Mouse (Mus musculus) lung, embryonic 14.5 days (tissue): ENCODE measurements at regions not wholly inside any gene's neighbourhood (a gene's known extent, or its start where the extent isn't known, plus 50 kb on each side); places are given as distances from the start of the nearest gene placed in this dataset.

Experiments used
- ATAC-seq: fragments of 200-750 bp; cut with Nextera tagmentation; 2 replicates; pipeline ENCODE4 v1.8.0; 2017; ENCODE audit warnings: mild to moderate bottlenecking, moderate TSS enrichment, moderate library complexity; ENCODE audit not compliant: insufficient read depth
- DNase-seq: peaks from one replicate; pipeline ENCODE4 v3.0.0-alpha.2; 2015
- H3K27ac ChIP-seq: fragments of 300-500 bp; sonication (generic); 2 replicates; pipeline ENCODE4 v1.5.1; 2014; ENCODE audit warnings: low read depth, mild to moderate bottlenecking, moderate library complexity
- H3K27me3 ChIP-seq: fragments of 300-500 bp; sonication (generic); 2 replicates; pipeline ENCODE4 v1.6.1; 2014; ENCODE audit warnings: low read length, control low read depth; ENCODE audit not compliant: insufficient read depth
- H3K36me3 ChIP-seq: fragments of 300-500 bp; sonication (generic); 2 replicates; pipeline ENCODE4 v1.6.1; 2014; ENCODE audit warnings: control low read depth; ENCODE audit not compliant: insufficient read depth
- H3K4me1 ChIP-seq: fragments of 300-500 bp; sonication (generic); 2 replicates; pipeline ENCODE4 v1.6.1; 2014; ENCODE audit warnings: antibody characterized with exemption, control low read depth; ENCODE audit not compliant: insufficient read depth
- H3K4me2 ChIP-seq: fragments of 300-500 bp; sonication (generic); 2 replicates; pipeline ENCODE4 v1.6.1; 2014; ENCODE audit warnings: mild to moderate bottlenecking
- H3K4me3 ChIP-seq: fragments of 300-500 bp; sonication (generic); 2 replicates; pipeline ENCODE4 v1.5.1; 2014; ENCODE audit warnings: low read depth, low read length
- H3K9ac ChIP-seq: fragments of 300-500 bp; sonication (generic); 2 replicates; pipeline ENCODE4 v1.6.1; 2014
- H3K9me3 ChIP-seq: fragments of 300-500 bp; sonication (generic); 2 replicates; pipeline ENCODE4 v1.6.1; 2016; ENCODE audit warnings: low read depth, low read length, control low read depth
- CTCF ChIP-seq: IDR thresholded peaks from 2 replicates; pipeline ENCODE4 v1.5.1; 2016; ENCODE audit warnings: antibody characterized with exemption, low read depth
- WGBS: fragments of 180-500 bp; shearing (Covaris S2); extraction: QIAGEN DNeasy Blood & Tissue Kit; methylation state at CpG from one replicate; pipeline ENCODE4 v1.1.7; 2014; 5-methylcytosine and 5-hydroxymethylcytosine counted together

DNA sequence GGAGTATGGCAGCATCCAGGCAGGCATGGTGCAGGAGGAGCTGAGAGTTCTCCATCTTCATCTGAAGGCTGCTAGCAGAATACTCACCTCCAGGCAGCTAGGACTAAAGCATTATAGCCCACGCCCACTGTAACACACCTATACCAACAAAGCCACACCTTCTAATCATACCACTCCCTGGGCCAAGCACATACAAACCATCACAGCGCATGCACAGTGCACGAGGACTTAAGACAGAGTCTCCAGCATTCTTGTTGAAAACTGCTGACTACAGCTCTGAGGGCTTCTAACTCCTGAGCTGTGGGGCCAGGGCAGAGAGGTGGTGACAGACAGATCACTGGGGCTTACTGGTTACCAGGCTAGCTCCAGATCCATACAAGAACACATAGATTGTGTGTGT is 68.0 kb upstream of the Cnot2 start:
- Histone ChIP-seq H3K4me3 (no peak overlapping the region), H3K4me1 (no peaks in the 10 kb centered on the region), H3K36me3 (no peaks in the 10 kb centered on the region), H3K27ac (no peak overlapping the region), H3K9ac (no peak overlapping the region), H3K9me3 (no peaks in the 10 kb centered on the region), H3K27me3 (no peaks in the 10 kb centered on the region), H3K4me2 (no peak overlapping the region)
- ATAC-seq = no peak
- no peak for TF ChIP-seq CTCF
- 77% methylated on average over 3 of the region's 3 CpGs for WGBS
- no peak for DNase-seq

DNA sequence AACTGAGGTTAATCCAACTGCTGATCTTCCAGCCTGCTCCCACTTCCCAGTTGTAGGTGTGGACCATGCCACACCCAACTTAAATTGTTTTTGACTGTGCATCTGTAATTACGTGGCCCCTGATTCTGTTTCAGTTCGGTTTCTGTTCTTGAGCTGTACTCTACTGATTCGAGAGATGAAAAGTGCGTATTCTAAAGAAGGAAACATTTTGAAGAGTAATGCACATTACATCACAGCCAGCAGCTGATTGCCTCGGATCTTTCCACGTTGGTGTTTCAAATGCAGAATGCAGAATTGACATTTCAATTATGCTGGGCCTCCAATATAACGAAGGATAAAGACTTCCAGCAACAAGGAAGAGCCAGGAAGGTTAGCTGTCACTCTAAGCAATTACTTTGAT is 64.7 kb upstream of the Cnot2 start:
- Histone ChIP-seq H3K27ac (no peak overlapping the region), H3K27me3 (no peaks in the 10 kb centered on the region), H3K4me2 (no peak overlapping the region), H3K4me1 (no peaks in the 10 kb centered on the region), H3K9ac (no peak overlapping the region), H3K36me3 (no peaks in the 10 kb centered on the region), H3K4me3 (no peak overlapping the region), H3K9me3 (no peaks in the 10 kb centered on the region)
- WGBS = 80% methylated on average over 7 of the region's 7 CpGs
- ATAC-seq = no peak
- no peak for TF ChIP-seq CTCF
- DNase-seq = no peak

GRCm38 (mm10) chr10:116645631-116646030 is 64.3 kb upstream of the Cnot2 start:
- no peak overlapping the region for H3K4me2 ChIP-seq
- no peak for TF ChIP-seq CTCF
- no peaks in the 10 kb centered on the region for H3K4me1 ChIP-seq
- DNase-seq (no peak), ATAC-seq (no peak)
- H3K9ac ChIP-seq = no peak overlapping the region
- 72% methylated on average over 7 of the region's 7 CpGs for WGBS
- H3K36me3 ChIP-seq = no peaks in the 10 kb centered on the region
- H3K4me3 ChIP-seq = no peak overlapping the region
- no peaks in the 10 kb centered on the region for H3K9me3 ChIP-seq
- no peak overlapping the region for H3K27ac ChIP-seq
- H3K27me3 ChIP-seq = no peaks in the 10 kb centered on the region

DNA sequence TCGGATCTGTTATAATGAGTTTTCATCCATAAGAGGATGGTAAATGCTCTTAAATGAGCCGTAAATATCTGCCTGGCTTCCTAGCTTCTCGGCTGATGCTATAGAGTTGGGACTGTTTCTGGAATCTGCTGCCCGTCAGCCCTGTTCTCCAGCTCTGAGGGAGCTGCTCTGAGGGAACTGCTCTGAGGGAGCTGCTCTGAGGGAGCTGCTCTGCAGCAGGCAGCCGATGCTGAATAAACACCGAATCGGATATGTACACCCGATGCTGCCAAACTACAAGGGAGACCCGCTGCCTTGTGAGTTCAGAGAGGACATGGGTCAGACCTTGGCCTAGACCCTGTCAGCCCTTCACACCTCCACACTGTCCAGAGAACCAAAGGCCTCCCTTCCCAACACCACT is 63.8 kb upstream of the Cnot2 start:
- H3K36me3 ChIP-seq = no peaks in the 10 kb centered on the region
- H3K4me3 ChIP-seq = no peak overlapping the region
- H3K9me3 ChIP-seq = no peaks in the 10 kb centered on the region
- H3K4me1 ChIP-seq = no peaks in the 10 kb centered on the region
- H3K4me2 ChIP-seq = no peak overlapping the region
- no peak overlapping the region for H3K27ac ChIP-seq
- H3K9ac ChIP-seq = no peak overlapping the region
- ATAC-seq (no peak), DNase-seq (no peak)
- no peak for TF ChIP-seq CTCF
- H3K27me3 ChIP-seq = no peaks in the 10 kb centered on the region
- WGBS = 54% methylated on average over 9 of the region's 9 CpGs
